Mouse (Mus musculus): ENCODE measurements at regions not wholly inside any gene's neighbourhood (a gene's known extent, or its start where the extent isn't known, plus 50 kb on each side); places are given as distances from the start of the nearest gene placed in this dataset.
"Not testable (repeated sequence)": the region's sequence is repeated elsewhere in the genome, so short reads cannot be mapped to it uniquely, and the experiment has no call there.

GRCm38 (mm10) chr13:26426639-26427038 lies 343.3 kb downstream of the Hdgfl1 start:
- no peak for DNase-seq

GRCm38 (mm10) chr13:26424513-26424912 lies 345.5 kb downstream of the Hdgfl1 start:
- DNase-seq, result no peak

- DNase-seq, result no peak
Measured at GRCm38 (mm10) chr13:26405757-26406156, 364.2 kb downstream of the Hdgfl1 start.

GRCm38 (mm10) chr13:26404707-26405106 lies 365.3 kb downstream of the Hdgfl1 start:
- no peak for DNase-seq

GRCm38 (mm10) chr13:26387861-26388621 lies 381.9 kb downstream of the Hdgfl1 start:
- no peak for DNase-seq

- DNase-seq, result no peak
Measured at GRCm38 (mm10) chr13:26382631-26383030, 387.3 kb downstream of the Hdgfl1 start.

- DNase-seq, result no peak
Measured at GRCm38 (mm10) chr13:26382154-26382553, 387.8 kb downstream of the Hdgfl1 start.

- DNase-seq, result no peak
Measured at GRCm38 (mm10) chr13:26375546-26375945, 394.4 kb downstream of the Hdgfl1 start.

- not testable (repeated sequence) for DNase-seq
Measured at GRCm38 (mm10) chr13:26365911-26366310, 404.1 kb downstream of the Hdgfl1 start.

GRCm38 (mm10) chr13:26356341-26356740 lies 413.6 kb downstream of the Hdgfl1 start:
- DNase-seq, result no peak

- no peak for DNase-seq
Measured at GRCm38 (mm10) chr13:26354421-26354820, 415.5 kb downstream of the Hdgfl1 start.

GRCm38 (mm10) chr13:26350510-26350909 lies 419.5 kb downstream of the Hdgfl1 start:
- DNase-seq, result no peak

GRCm38 (mm10) chr13:26338795-26339194 lies 431.2 kb downstream of the Hdgfl1 start:
- peak; percentile 19 for DNase-seq

- DNase-seq, result no peak
Measured at GRCm38 (mm10) chr13:26325066-26325465, 444.9 kb downstream of the Hdgfl1 start.

- no peak for DNase-seq
Measured at GRCm38 (mm10) chr13:26324633-26325032, 445.3 kb downstream of the Hdgfl1 start.

- DNase-seq, result no peak
Measured at GRCm38 (mm10) chr13:26318557-26318956, 451.4 kb downstream of the Hdgfl1 start.

GRCm38 (mm10) chr13:26312246-26313010 lies 457.5 kb downstream of the Hdgfl1 start:
- no peak for DNase-seq

GRCm38 (mm10) chr13:26284073-26284444 lies 485.9 kb downstream of the Hdgfl1 start:
- DNase-seq, result no peak

GRCm38 (mm10) chr13:26283397-26284072 lies 486.4 kb downstream of the Hdgfl1 start:
- DNase-seq, result no peak

- peak; percentile 15 for DNase-seq
Measured at GRCm38 (mm10) chr13:26282291-26282690, 487.7 kb downstream of the Hdgfl1 start.

- DNase-seq, result no peak
Measured at GRCm38 (mm10) chr13:26272850-26273249, 497.1 kb downstream of the Hdgfl1 start.

GRCm38 (mm10) chr13:26267501-26267900 lies 502.5 kb downstream of the Hdgfl1 start:
- no peak for DNase-seq

- no peak for DNase-seq
Measured at GRCm38 (mm10) chr13:26235941-26236340, 534.0 kb downstream of the Hdgfl1 start.

GRCm38 (mm10) chr13:26234703-26235102 lies 535.3 kb downstream of the Hdgfl1 start:
- DNase-seq, result no peak

Measured in retina, postnatal 1 day (tissue).